Mouse (Mus musculus): ENCODE data around the gene H1fx.

DNA sequence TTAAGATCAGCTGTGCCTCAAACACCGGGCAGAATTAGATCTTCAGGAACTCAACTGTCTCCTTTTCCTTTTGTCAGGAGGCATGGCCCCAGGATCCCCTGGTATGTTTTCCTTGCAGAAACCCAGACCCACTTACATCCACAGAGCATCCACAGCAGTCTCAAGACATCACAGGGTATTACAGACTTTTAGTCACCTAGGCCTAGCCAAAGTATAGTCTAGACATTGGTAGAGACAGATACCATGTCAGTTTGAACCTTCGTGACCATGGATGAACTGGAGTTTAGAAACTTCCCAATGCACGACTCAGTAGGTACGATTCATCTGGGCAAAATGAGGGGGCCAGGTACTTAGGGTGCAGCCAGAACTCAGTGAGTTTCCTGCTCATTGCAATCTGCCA lies 16.9 kb upstream of the H1fx start:
- TF ChIP-seq USF1 (IDR thresholded peaks at IDR 0.05; ENCODE audit: low read depth) (no peak), TCF3 (IDR thresholded peaks at IDR 0.05; ENCODE audit: insufficient read length, low read depth) (no peak), MYOD1 (IDR thresholded peaks at IDR 0.05; ENCODE audit: control insufficient read depth in 1 of 3, insufficient read length in 2 of 3, low read depth in 2 of 3) (no peak), POLR2A (IDR thresholded peaks at IDR 0.05; ENCODE audit: insufficient read length, low read depth) (no peak)
